Mouse (Mus musculus) bone marrow, adult 2 months (tissue): ENCODE data around the gene Olfr875. TPM values are rescaled to one million over a fixed set of nuclear protein-coding genes. Genes with fewer than 3 reads are reported as not detected.

Experiments used
- H3K27ac ChIP-seq: fragments of 200-500 bp; 2 replicates; pipeline ENCODE4 v1.5.1; 2012; ENCODE audit warnings: low read depth, mild to moderate bottlenecking, control low read depth, inconsistent platforms, low read length; ENCODE audit not compliant: control insufficient read depth, poor library complexity, insufficient read depth
- H3K4me1 ChIP-seq: fragments of 200-500 bp; 2 replicates; pipeline ENCODE4 v1.6.1; 2011; ENCODE audit warnings: low read length; ENCODE audit not compliant: control insufficient read depth, insufficient read depth
- H3K4me3 ChIP-seq: fragments of 200-500 bp; replicated peaks from 2 replicates; pipeline ENCODE3; 2011; ENCODE audit warnings: mild to moderate bottlenecking, low read depth, low read length, control low read depth; ENCODE audit not compliant: control insufficient read depth
- CTCF ChIP-seq: fragments of 200-500 bp; IDR thresholded peaks from 2 replicates; pipeline ENCODE4 v1.5.1; 2011; ENCODE audit warnings: low read length, control low read depth; ENCODE audit not compliant: control insufficient read depth, insufficient read depth
- POLR2A ChIP-seq: fragments of 200-500 bp; IDR thresholded peaks from 2 replicates; pipeline ENCODE4 v1.6.1; 2011; ENCODE audit warnings: low read depth, mild to moderate bottlenecking, control low read depth, low read length, borderline replicate concordance; ENCODE audit not compliant: control insufficient read depth
- WGBS: fragments of 180-500 bp; shearing (Covaris S2); methylation state at CpG from one replicate; pipeline ENCODE4 v1.1.7; 2018; 5-methylcytosine and 5-hydroxymethylcytosine counted together
- polyA plus RNA-seq: library from polyadenylated mRNA; stranded (reverse); fragments of >200 nt; gene quantifications from 2 replicates; pipeline ENCODE4 v1.2.4, GENCODE M21; 2011; ENCODE audit warnings: low replicate concordance; ENCODE audit not compliant: missing spikeins, insufficient read depth, insufficient read length

The Olfr875 gene
- not detected in 2 replicates for polyA plus RNA-seq

DNA sequence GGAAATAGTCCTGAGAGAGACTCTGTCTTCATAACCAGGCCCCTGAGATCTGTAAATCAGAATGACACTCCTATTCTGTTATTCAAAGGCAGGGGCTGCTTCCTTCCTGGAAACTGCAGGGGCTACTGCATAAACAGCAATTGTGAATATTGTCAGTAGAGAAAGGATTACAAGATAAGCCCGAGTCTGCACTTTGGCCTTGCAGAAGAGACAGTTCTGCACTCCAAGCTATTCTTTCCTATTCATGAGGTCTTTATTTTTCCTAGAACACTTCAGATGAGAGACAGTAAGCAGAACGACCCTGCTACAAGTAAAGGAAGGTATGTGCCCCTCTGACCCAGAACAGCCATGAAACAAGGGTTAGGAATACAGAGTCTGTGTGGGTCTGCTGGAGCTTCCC is at the start of gene Olfr875:
Olfr875 (plus strand) TSS at position 99 of the 400 bp plus-strand sequence.
- TF ChIP-seq CTCF (no peak), POLR2A (no peak)
- WGBS = 22% methylated on average over 2 of the region's 2 CpGs
- no peak within 1 kb of the TSS for H3K4me3 ChIP-seq

DNA sequence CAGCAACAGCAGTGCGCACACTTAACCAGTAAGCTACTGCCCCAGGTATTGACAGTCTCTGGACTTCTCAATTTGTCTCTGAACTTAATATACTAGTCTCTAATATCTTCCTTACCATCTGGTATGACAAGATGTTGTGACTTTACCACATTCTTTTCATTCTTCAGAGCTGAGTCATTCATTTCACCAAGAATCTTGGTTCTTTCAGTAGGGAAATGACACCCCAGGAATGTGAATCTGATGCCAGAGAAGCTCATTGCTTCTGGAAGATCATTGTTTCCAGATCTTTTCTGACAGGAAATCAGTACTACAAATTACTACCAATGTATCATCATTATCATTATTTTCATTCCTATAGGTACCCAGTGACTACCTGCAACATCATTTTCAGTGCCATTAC is 37.3 kb upstream of the Olfr875 start:
- 69% methylated on average over 1 of the region's 1 CpGs for WGBS
- no peak overlapping the region for H3K27ac ChIP-seq
- H3K4me1 ChIP-seq = no peaks in the 10 kb centered on the region
- H3K4me3 ChIP-seq = no peak overlapping the region
- TF ChIP-seq POLR2A (no peak), CTCF (no peak)

More for the DNA sequence above, at the start of gene Olfr875:
- Histone ChIP-seq H3K27ac (no peak within 1 kb of the TSS), H3K4me1 (no peaks in the 10 kb centered on the region)

DNA sequence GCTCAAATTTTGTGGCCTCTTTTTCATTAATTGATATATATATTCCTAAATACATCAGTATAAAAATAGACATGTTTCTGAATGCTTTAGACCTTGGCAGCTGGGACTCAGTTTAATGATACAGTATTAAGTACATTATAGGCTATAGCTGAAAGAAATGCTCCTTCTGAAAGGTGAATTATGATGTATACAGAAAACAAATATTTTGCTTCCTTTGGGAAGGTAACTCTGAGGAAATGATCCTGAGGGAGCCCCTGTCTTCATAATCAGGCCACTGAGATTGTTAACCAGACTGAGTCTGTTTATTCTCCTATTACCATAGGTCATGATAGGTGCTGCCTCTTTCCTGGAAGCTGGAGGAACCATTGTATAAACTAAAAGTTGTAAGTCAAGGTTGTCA is 26.9 kb upstream of the Olfr875 start, which contains the start of gene Olfr874:
Olfr874 (plus strand) TSS at position 301 of the 400 bp plus-strand sequence.
- Histone ChIP-seq H3K27ac (no peak within 1 kb of the TSS), H3K4me1 (no peaks in the 10 kb centered on the region), H3K4me3 (no peak within 1 kb of the TSS)
- TF ChIP-seq CTCF (no peak), POLR2A (no peak)

DNA sequence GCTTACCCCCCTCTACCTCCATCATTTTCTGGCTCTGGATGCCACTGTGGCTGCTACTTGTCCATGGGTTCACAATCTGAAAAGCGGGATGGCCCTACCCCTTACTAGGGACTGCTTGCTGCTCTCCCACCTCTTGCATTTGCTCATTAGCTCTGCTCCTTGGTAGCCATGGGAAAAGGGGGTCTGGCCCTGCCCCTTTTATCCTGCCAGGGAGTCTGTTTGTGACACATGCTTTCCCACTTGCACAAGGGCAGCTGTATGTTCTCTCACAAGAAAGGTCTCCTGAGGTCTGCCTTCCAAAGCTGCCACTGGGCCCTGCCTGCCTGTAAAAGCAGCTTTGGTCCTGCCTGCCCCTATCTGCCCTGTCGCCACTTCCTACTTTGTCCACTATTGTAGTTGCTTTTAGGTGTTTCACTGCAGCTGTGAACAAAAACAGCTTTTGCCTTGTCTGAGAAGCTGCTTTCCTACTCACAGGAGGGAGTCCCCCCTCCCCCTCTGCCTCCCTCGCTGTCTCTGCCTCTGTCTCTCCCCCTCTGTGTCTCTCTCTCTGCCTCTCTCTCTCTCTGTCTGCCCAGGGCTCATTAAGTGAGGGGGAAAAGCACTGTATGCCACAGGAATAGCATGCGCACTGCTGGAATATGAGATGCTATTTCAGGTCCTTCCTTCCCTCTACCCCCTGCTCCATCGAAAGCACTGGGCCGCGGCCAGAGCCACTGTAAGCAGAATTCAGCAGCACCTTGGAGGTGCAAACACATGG is 21.2 kb upstream of the Olfr875 start:
- no peak overlapping the region for H3K4me3 ChIP-seq
- H3K4me1 ChIP-seq = no peaks in the 10 kb centered on the region
- no peak for TF ChIP-seq CTCF
- no peak for TF ChIP-seq POLR2A
- WGBS = 56% methylated on average over 7 of the region's 7 CpGs
- no peak overlapping the region for H3K27ac ChIP-seq

DNA sequence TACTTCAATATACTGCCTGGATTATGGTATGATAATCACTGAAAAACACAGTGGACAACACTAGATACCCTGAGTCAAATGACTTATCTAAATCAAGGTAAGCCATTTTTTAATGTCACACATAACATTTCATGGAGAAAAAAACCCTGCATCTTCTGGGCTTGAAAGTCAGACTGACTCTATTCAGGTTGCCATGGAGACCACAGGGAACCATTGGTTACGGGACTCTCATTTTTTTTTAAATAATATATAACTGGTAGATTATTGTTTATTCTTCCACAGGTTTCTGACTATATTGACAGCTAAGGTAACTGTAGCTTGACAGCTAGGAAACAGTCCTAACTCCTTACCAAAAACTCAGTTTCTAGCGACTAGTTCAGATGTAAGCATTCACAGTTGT is 20.2 kb upstream of the Olfr875 start:
- no peak for TF ChIP-seq POLR2A
- TF ChIP-seq CTCF = no peak

DNA sequence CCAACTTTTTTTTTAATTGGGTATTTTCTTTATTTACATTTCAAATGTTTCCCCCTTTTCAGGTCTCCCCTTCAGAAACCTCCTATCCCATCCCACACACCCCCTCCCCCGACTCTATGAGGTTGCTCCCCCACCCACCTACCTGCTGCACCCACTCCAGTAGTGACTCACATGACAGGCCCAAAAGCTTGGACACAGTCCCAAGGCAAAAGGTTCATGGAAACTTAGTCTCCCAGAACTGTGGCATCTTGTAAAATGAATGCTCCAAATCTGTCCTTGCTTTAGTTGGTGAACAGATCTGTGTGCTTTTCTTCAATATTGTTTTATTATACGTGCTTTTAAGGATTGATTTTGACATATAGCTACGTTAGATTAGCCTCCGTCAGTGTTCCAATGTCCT is 19.7 kb upstream of the Olfr875 start:
- no peak for TF ChIP-seq CTCF
- no peak for TF ChIP-seq POLR2A
- Histone ChIP-seq H3K4me3 (no peak overlapping the region), H3K27ac (no peak overlapping the region), H3K4me1 (no peaks in the 10 kb centered on the region)
- 70% methylated on average over 4 of the region's 4 CpGs for WGBS

More for the DNA sequence above, 20.2 kb upstream of the Olfr875 start:
- 72% methylated on average over 2 of the region's 2 CpGs for WGBS
- Histone ChIP-seq H3K4me3 (no peak overlapping the region), H3K27ac (no peak overlapping the region), H3K4me1 (no peaks in the 10 kb centered on the region)

DNA sequence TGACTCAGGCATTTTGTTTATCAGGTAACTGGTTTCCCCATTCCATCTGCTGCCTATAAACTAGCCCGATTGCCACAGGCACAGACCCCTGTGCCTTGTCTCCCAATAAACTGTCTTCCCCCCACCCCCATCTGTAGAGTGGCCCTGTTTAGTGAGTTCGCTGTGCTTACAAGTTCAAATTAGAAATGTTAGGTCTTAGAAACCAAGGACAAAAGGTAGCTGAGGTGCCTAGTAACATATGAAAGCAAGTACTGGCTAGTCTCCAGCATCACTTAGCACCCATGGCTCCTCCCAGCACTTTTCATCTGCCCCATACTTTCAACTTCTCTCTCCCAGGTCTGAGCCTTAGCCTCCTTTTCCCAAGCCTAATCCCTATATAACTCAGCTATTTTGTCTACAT is 9.9 kb upstream of the Olfr875 start:
- 71% methylated on average over 2 of the region's 2 CpGs for WGBS
- Histone ChIP-seq H3K4me3 (no peak overlapping the region), H3K27ac (no peak overlapping the region), H3K4me1 (no peaks in the 10 kb centered on the region)
- TF ChIP-seq POLR2A (no peak), CTCF (no peak)

DNA sequence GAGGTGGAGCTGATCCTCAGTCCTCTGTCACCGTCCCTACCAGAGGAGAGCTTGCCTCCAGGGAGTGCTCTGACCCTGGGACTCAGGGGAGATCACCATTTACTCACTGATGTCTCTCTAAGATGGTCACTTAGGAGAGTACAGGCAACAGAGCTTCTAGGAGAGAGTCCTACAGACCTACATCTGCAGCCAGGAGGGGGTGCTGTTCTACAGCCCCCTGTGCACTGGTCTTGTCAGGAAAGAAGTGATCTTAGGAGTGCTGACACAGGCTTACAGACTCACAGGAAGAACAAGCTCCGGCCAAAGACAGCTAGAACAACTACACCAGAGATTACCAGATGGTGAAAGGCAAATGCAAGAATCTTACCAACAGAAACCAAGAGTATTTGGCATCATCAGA is 9.1 kb upstream of the Olfr875 start:
- 35% methylated on average over 2 of the region's 2 CpGs for WGBS
- no peak for TF ChIP-seq POLR2A
- TF ChIP-seq CTCF = no peak
- H3K4me3 ChIP-seq = no peak overlapping the region
- H3K27ac ChIP-seq = no peak overlapping the region
- H3K4me1 ChIP-seq = no peaks in the 10 kb centered on the region
